Mouse (Mus musculus) MEL (cell line): ENCODE measurements around the gene Phospho2. TPM values are rescaled to one million over a fixed set of nuclear protein-coding genes. Genes with fewer than 3 reads are reported as not detected.

Experiments
- DNase-seq: peaks from one replicate; pipeline ENCODE4 v3.0.0; 2011; ENCODE audit warnings: low read depth, low spot score
- H3K27ac ChIP-seq: 2 replicates; pipeline ENCODE4 v1.5.1; 2012; ENCODE audit warnings: low read depth, mild to moderate bottlenecking, control low read depth, low read length, moderate library complexity; ENCODE audit not compliant: control insufficient read depth
- H3K27me3 ChIP-seq, 2 experiments: fragments of 150-350 bp in 1 of 2; sonication (generic) in 1 of 2; 2 replicates each; pipeline ENCODE4 v1.6.1; 2012; ENCODE audit warnings: low read length in 2 of 2, mild to moderate bottlenecking in 2 of 2, improper control_type of control experiment in 1 of 2, moderate library complexity in 1 of 2; ENCODE audit not compliant: insufficient read depth in 2 of 2, control insufficient read depth in 1 of 2
- H3K36me3 ChIP-seq, 2 experiments: 2 replicates each; pipeline ENCODE4 v1.6.1; 2012 to 2014; ENCODE audit warnings: low read length in 2 of 2, improper control_type of control experiment in 1 of 2, inconsistent platforms in 1 of 2, mild to moderate bottlenecking in 1 of 2; ENCODE audit not compliant: insufficient read depth in 2 of 2, control insufficient read depth in 1 of 2
- H3K4me1 ChIP-seq, 2 experiments: fragments of 150-350 bp in 1 of 2; sonication (generic) in 1 of 2; 2 replicates each; pipeline ENCODE4 v1.6.1; 2012; ENCODE audit warnings: low read length in 2 of 2, improper control_type of control experiment in 1 of 2, mild to moderate bottlenecking in 1 of 2; ENCODE audit not compliant: insufficient read depth in 2 of 2, control insufficient read depth in 1 of 2
- H3K4me3 ChIP-seq, 2 experiments: fragments of 150-350 bp in 1 of 2; sonication (generic) in 1 of 2; 2 replicates each; pipeline ENCODE4 v1.5.1; 2012; ENCODE audit warnings: low read depth in 2 of 2, low read length in 2 of 2, mild to moderate bottlenecking in 2 of 2, moderate library complexity in 2 of 2, control low read depth in 1 of 2, improper control_type of control experiment in 1 of 2; ENCODE audit not compliant: control insufficient read depth in 1 of 2, insufficient read depth in 1 of 2
- H3K79me2 ChIP-seq: 2 replicates; pipeline ENCODE4 v1.6.1; 2012; ENCODE audit warnings: mild to moderate bottlenecking, low read length, moderate library complexity; ENCODE audit not compliant: control insufficient read depth, poor library complexity, insufficient read depth
- H3K9ac ChIP-seq: 2 replicates; pipeline ENCODE4 v1.6.1; 2012; ENCODE audit warnings: low read depth, mild to moderate bottlenecking, control low read depth, low read length, moderate library complexity; ENCODE audit not compliant: control insufficient read depth, poor library complexity, severe bottlenecking
- H3K9me3 ChIP-seq: fragments of 150-350 bp; sonication (generic); replicated peaks from 2 replicates; pipeline ENCODE4 v1.6.1; 2012; ENCODE audit warnings: mild to moderate bottlenecking, low read length, improper control_type of control experiment, moderate library complexity; ENCODE audit not compliant: insufficient read depth
- BHLHE40 ChIP-seq: IDR thresholded peaks from 2 replicates; pipeline ENCODE4 v1.6.1; 2012; ENCODE audit warnings: low read depth, mild to moderate bottlenecking, inconsistent platforms, low read length, improper control_type of control experiment, borderline replicate concordance
- CHD1 ChIP-seq: IDR thresholded peaks from 2 replicates; pipeline ENCODE4 v1.6.1; 2012; ENCODE audit warnings: low read depth, mild to moderate bottlenecking, inconsistent platforms, low read length, improper control_type of control experiment
- CHD2 ChIP-seq: IDR thresholded peaks from 2 replicates; pipeline ENCODE4 v1.6.1; 2011; ENCODE audit warnings: low read length, improper control_type of control experiment
- CTCF ChIP-seq, 3 experiments: IDR thresholded peaks in 2 of 3; conservative IDR thresholded peaks in 1 of 3; 2 replicates each; pipeline ENCODE4 v1.5.1; 2011 to 2012; ENCODE audit warnings: low read length in 3 of 3, low read depth in 2 of 3, mild to moderate bottlenecking in 2 of 3, improper control_type of control experiment in 1 of 3, inconsistent platforms in 1 of 3, mixed read lengths in 1 of 3, moderate library complexity in 1 of 3; ENCODE audit not compliant: control insufficient read depth in 1 of 3, insufficient read depth in 1 of 3, poor library complexity in 1 of 3, severe bottlenecking in 1 of 3
- ELF1 ChIP-seq: IDR thresholded peaks from 2 replicates; pipeline ENCODE4 v1.6.1; 2014; ENCODE audit warnings: low read depth, mild to moderate bottlenecking, inconsistent platforms, low read length, improper control_type of control experiment, moderate library complexity
- EP300 ChIP-seq, 2 experiments: IDR thresholded peaks; 2 replicates each; pipeline ENCODE4 v1.6.1; 2011; ENCODE audit warnings: improper control_type of control experiment in 2 of 2, low read length in 2 of 2, low read depth in 1 of 2, mild to moderate bottlenecking in 1 of 2
- ETS1 ChIP-seq: IDR thresholded peaks from 2 replicates; pipeline ENCODE4 v1.6.1; 2012; ENCODE audit warnings: low read depth, mild to moderate bottlenecking, inconsistent platforms, low read length, improper control_type of control experiment, moderate library complexity
- GABPA ChIP-seq: IDR thresholded peaks from 2 replicates; pipeline ENCODE4 v1.6.1; 2012; ENCODE audit warnings: low read depth, mild to moderate bottlenecking, inconsistent platforms, low read length, improper control_type of control experiment, moderate library complexity
- HCFC1 ChIP-seq: IDR thresholded peaks from 2 replicates; pipeline ENCODE4 v1.6.1; 2012; ENCODE audit warnings: low read depth, mild to moderate bottlenecking, inconsistent platforms, low read length, improper control_type of control experiment, moderate library complexity
- JUND ChIP-seq: IDR thresholded peaks from 2 replicates; pipeline ENCODE4 v1.6.1; 2011; ENCODE audit warnings: low read depth, mild to moderate bottlenecking, improper control_type of control experiment, low read length
- KAT2A ChIP-seq: conservative IDR thresholded peaks from 2 replicates; pipeline ENCODE4 v1.6.1; 2012; ENCODE audit warnings: low read depth, low read length, improper control_type of control experiment, inconsistent platforms
- MAX ChIP-seq: IDR thresholded peaks from 2 replicates; pipeline ENCODE4 v1.6.1; 2011; ENCODE audit warnings: low read length, improper control_type of control experiment
- MAZ ChIP-seq: IDR thresholded peaks from 2 replicates; pipeline ENCODE4 v1.6.1; 2012; ENCODE audit warnings: low read depth, mild to moderate bottlenecking, inconsistent platforms, low read length, improper control_type of control experiment
- MEF2A ChIP-seq: IDR thresholded peaks from 2 replicates; pipeline ENCODE4 v1.6.1; 2014; ENCODE audit warnings: low read depth, mild to moderate bottlenecking, inconsistent platforms, low read length, improper control_type of control experiment; ENCODE audit not compliant: poor library complexity, insufficient replicate concordance, severe bottlenecking; ENCODE audit errors: extremely low read depth
- MXI1 ChIP-seq: IDR thresholded peaks from 2 replicates; pipeline ENCODE4 v1.6.1; 2011; ENCODE audit warnings: mild to moderate bottlenecking, low read depth, low read length, improper control_type of control experiment
- MYB ChIP-seq: IDR thresholded peaks from 2 replicates; pipeline ENCODE4 v1.6.1; 2011; ENCODE audit warnings: mild to moderate bottlenecking, low read depth, low read length, improper control_type of control experiment
- MYC ChIP-seq: IDR thresholded peaks from 2 replicates; pipeline ENCODE4 v1.6.1; 2011; ENCODE audit warnings: low read depth, mild to moderate bottlenecking, low read length, improper control_type of control experiment, moderate library complexity
- POLR2AphosphoS2 ChIP-seq: IDR thresholded peaks from 2 replicates; pipeline ENCODE4 v1.6.1; 2011; ENCODE audit warnings: low read length, improper control_type of control experiment
- POLR2AphosphoS5 ChIP-seq: IDR thresholded peaks from 2 replicates; pipeline ENCODE4 v1.6.1; 2012; ENCODE audit warnings: low read depth, borderline replicate concordance, mild to moderate bottlenecking, inconsistent platforms, low read length, moderate library complexity, mixed read lengths
- RAD21 ChIP-seq: IDR thresholded peaks from 2 replicates; pipeline ENCODE4 v1.6.1; 2011; ENCODE audit warnings: mild to moderate bottlenecking, low read depth, low read length, improper control_type of control experiment
- RCOR1 ChIP-seq: IDR thresholded peaks from 2 replicates; pipeline ENCODE4 v1.6.1; 2012; ENCODE audit warnings: low read depth, mild to moderate bottlenecking, inconsistent platforms, low read length, improper control_type of control experiment
- SIN3A ChIP-seq: IDR thresholded peaks from 2 replicates; pipeline ENCODE4 v1.6.1; 2012; ENCODE audit warnings: low read length, improper control_type of control experiment, inconsistent platforms
- TAL1 ChIP-seq: IDR thresholded peaks from 2 replicates; pipeline ENCODE4 v1.6.1; 2012; ENCODE audit warnings: mild to moderate bottlenecking, inconsistent platforms, low read length, moderate library complexity, mixed read lengths
- TCF12 ChIP-seq: IDR thresholded peaks from 2 replicates; pipeline ENCODE4 v1.6.1; 2014; ENCODE audit warnings: low read depth, mild to moderate bottlenecking, inconsistent platforms, low read length, improper control_type of control experiment, moderate library complexity
- UBTF ChIP-seq: IDR thresholded peaks from 2 replicates; pipeline ENCODE4 v1.6.1; 2012; ENCODE audit warnings: low read depth, mild to moderate bottlenecking, inconsistent platforms, low read length, improper control_type of control experiment, moderate library complexity, borderline replicate concordance; ENCODE audit not compliant: insufficient read depth
- USF1 ChIP-seq: IDR thresholded peaks from 2 replicates; pipeline ENCODE4 v1.6.1; 2014; ENCODE audit warnings: low read depth, mild to moderate bottlenecking, inconsistent platforms, low read length, improper control_type of control experiment, moderate library complexity
- ZC3H11A ChIP-seq: IDR thresholded peaks from 2 replicates; pipeline ENCODE4 v1.6.1; 2012; ENCODE audit warnings: low read depth, mild to moderate bottlenecking, inconsistent platforms, low read length, improper control_type of control experiment
- ZMIZ1 ChIP-seq: IDR thresholded peaks from 2 replicates; pipeline ENCODE4 v1.6.1; 2012; ENCODE audit warnings: low read depth, mild to moderate bottlenecking, inconsistent platforms, low read length, improper control_type of control experiment, moderate library complexity
- polyA plus RNA-seq, 2 experiments: library from polyadenylated mRNA; stranded (reverse) in 1 of 2; unstranded in 1 of 2; fragments of >175 nt in 1 of 2; fragments of >200 nt in 1 of 2; gene quantifications; 2 replicates each; pipeline versions ENCODE4 v1.2.1 to v1.2.4; 2012; ENCODE audit warnings: low replicate concordance in 2 of 2, low read depth in 1 of 2; ENCODE audit not compliant: insufficient read length in 2 of 2, insufficient read depth in 1 of 2, missing spikeins in 1 of 2
- total RNA-seq: library from RNA; depleted of rRNA; stranded (reverse); fragments of 300-350 nt; gene quantifications from 2 replicates; pipeline ENCODE4 v1.2.3, GENCODE M21; 2012

The Phospho2 gene
- total and polyA plus RNA-seq, 3 experiments, result 11.8 to 13.2 TPM; not detected in 1

DNA sequence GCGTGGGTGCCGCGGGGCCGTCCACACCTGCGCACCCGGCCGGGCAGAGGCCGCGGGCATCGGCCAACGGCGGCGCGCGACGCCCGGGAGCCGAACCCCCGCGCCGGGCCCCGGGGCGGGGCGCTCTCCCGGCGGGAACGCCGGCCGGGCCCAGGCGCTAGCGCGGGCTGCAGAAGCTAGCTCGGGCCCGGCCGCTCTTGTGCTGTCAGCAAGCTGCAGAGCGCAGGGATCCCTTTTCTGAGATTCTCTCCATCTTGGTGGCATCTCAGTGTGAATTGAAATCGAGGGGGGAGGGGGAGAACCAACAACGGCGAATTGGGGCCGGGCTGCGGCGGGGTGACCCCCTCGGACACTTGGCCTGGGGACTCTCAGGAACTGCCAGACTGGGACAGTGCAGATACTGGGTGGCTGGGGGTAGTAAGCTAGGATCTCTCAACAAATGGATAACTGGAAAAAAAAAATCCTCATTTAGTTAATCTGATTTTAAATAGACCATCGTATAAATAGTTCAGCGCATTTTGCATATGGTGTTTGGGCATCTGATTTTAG is 33.8 kb downstream of the Phospho2 start:
- H3K9me3 ChIP-seq, result no peaks in the 10 kb centered on the region
- peak; percentile 60 for DNase-seq
- H3K4me1 ChIP-seq, result peaks cover 19 to 21% of the 10 kb centered on the region in 2 experiments
- peak overlapping the region; percentile 73 for H3K27ac ChIP-seq
- H3K27me3 ChIP-seq, result no peaks in the 10 kb centered on the region
- peak overlapping the region; percentile 76 for H3K9ac ChIP-seq
- TF ChIP-seq MXI1 (no peak), GABPA (no peak), MAZ (0 out of 2 replicates have a peak, but pooled peaks have one; percentile 30), MEF2A (no peak), SIN3A (0 out of 2 replicates have a peak, but pooled peaks have one; percentile 19), POLR2AphosphoS2 (no peak), CHD2 (no peak), BHLHE40 (no peak), KAT2A (no peak), UBTF (peak; percentile 86; the same call in 1 of the 2 replicates), RAD21 (no peak), ZC3H11A (no peak), MAX (no peak), HCFC1 (0 out of 2 replicates have a peak, but pooled peaks have one; percentile 28)
- H3K4me3 ChIP-seq, result peak overlapping the region; percentile 60 to 92
- peaks cover 0 to 28% of the 10 kb centered on the region in 2 experiments; a peak in 3 of 4 replicates for H3K36me3 ChIP-seq
- peaks cover 14% of the 10 kb centered on the region for H3K79me2 ChIP-seq

DNA sequence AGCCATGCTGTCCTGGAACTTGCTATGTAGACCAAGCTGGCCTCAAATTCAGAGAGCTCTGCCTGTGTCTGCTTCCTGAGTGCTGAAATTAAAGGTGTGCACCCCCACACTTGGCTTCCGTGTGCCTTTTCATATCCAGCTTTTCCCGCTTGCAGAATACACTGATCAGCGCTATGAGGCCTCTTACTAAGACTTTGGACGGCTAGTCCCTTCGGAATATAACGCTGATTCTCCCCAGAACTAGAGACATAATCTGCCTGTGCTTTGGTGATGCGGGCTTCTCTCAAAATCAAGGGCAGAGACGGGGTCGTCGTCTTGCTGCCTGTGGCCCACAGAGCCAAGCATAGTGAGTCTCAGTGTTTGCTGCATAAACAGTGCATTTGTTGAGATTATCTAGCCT is 36.5 kb downstream of the Phospho2 start:
- TF ChIP-seq ZMIZ1 (no peak), CTCF (IDR thresholded peaks at IDR 0.05 in 2 of 3, conservative IDR thresholded peaks at IDR 0.05 in 1 of 3; ENCODE audit: control insufficient read depth in 1 of 3, insufficient read depth in 1 of 3, low read depth in 2 of 3, low read length in 3 of 3, poor library complexity in 1 of 3, severe bottlenecking in 1 of 3) (no peak), POLR2AphosphoS5 (no peak), RCOR1 (no peak), ELF1 (no peak), EP300 (IDR thresholded peaks at IDR 0.05; ENCODE audit: low read depth in 1 of 2, low read length in 2 of 2) (no peak), TCF12 (no peak), POLR2AphosphoS2 (no peak), JUND (no peak), SIN3A (no peak), BHLHE40 (no peak), MYB (no peak), ETS1 (no peak), MYC (no peak), TAL1 (no peak), USF1 (no peak), UBTF (no peak), CHD1 (no peak)
- TF ChIP-seq, all 39 proteins: peak for 0
- peaks cover 0 to 14% of the 10 kb centered on the region in 2 experiments; a peak in 3 of 4 replicates for H3K36me3 ChIP-seq
- H3K79me2 ChIP-seq, result peaks cover 14% of the 10 kb centered on the region
- no peak for DNase-seq
- no peak overlapping the region for H3K9ac ChIP-seq
- no peaks in the 10 kb centered on the region for H3K27me3 ChIP-seq
- no peaks in the 10 kb centered on the region for H3K9me3 ChIP-seq
- no peak overlapping the region for H3K27ac ChIP-seq
- peaks cover 9% of the 10 kb centered on the region in 2 experiments for H3K4me1 ChIP-seq
- H3K4me3 ChIP-seq, result no peak overlapping the region
